Mouse (Mus musculus) neural tube, embryonic 11.5 days (tissue): ENCODE results near the gene Inppl1. TPM values are rescaled to one million over a fixed set of nuclear protein-coding genes. Genes with fewer than 3 reads are reported as not detected.
A peak's percentile ranks its signal among the peaks of the same experiment; 100 is the strongest.

Experiments used
- ATAC-seq: fragments of 200-750 bp; cut with Nextera tagmentation; 2 replicates; pipeline ENCODE4 v1.8.0; 2017; ENCODE audit warnings: moderate number of reproducible peaks, mild to moderate bottlenecking, moderate TSS enrichment, moderate library complexity; ENCODE audit not compliant: insufficient read depth, low FRiP score, low TSS enrichment
- DNase-seq: peaks from one replicate; pipeline ENCODE4 v3.0.0-alpha.2; 2015; ENCODE audit warnings: low spot score
- H3K27ac ChIP-seq: fragments of 300-500 bp; sonication (generic); 2 replicates; pipeline ENCODE4 v1.5.1; 2014; ENCODE audit warnings: low read depth, mild to moderate bottlenecking, low read length
- H3K27me3 ChIP-seq: fragments of 300-500 bp; sonication (generic); 2 replicates; pipeline ENCODE4 v1.6.1; 2014; ENCODE audit warnings: mild to moderate bottlenecking, low read length, mixed read lengths; ENCODE audit not compliant: control insufficient read depth, insufficient read depth
- H3K36me3 ChIP-seq: fragments of 300-500 bp; sonication (generic); 2 replicates; pipeline ENCODE4 v1.6.1; 2014; ENCODE audit warnings: mild to moderate bottlenecking, low read length, moderate library complexity, mixed read lengths; ENCODE audit not compliant: control insufficient read depth, insufficient read depth
- H3K4me1 ChIP-seq: fragments of 300-500 bp; sonication (generic); 2 replicates; pipeline ENCODE4 v1.6.1; 2014; ENCODE audit warnings: low read length, mixed read lengths; ENCODE audit not compliant: control insufficient read depth, insufficient read depth
- H3K4me2 ChIP-seq: fragments of 300-500 bp; sonication (generic); 2 replicates; pipeline ENCODE4 v1.6.1; 2014; ENCODE audit warnings: low read depth, mild to moderate bottlenecking, moderate library complexity
- H3K4me3 ChIP-seq: fragments of 300-500 bp; sonication (generic); 2 replicates; pipeline ENCODE4 v1.5.1; 2014; ENCODE audit warnings: low read depth, low read length
- H3K9ac ChIP-seq: fragments of 300-500 bp; sonication (generic); 2 replicates; pipeline ENCODE4 v1.6.1; 2014; ENCODE audit warnings: mild to moderate bottlenecking, low read length
- H3K9me3 ChIP-seq: fragments of 300-500 bp; sonication (generic); 2 replicates; pipeline ENCODE4 v1.6.1; 2016; ENCODE audit warnings: low read length; ENCODE audit not compliant: control insufficient read depth
- WGBS: fragments of 180-500 bp; shearing (Covaris S2); extraction: QIAGEN DNeasy Blood & Tissue Kit; methylation state at CpG from one replicate; pipeline ENCODE4 v1.1.7; 2014; 5-methylcytosine and 5-hydroxymethylcytosine counted together
- polyA plus RNA-seq: library from polyadenylated mRNA; unstranded; fragments of >200 nt; fragmentation: Nextera tagmentation; extraction: Ambion mirVana; gene quantifications from 2 replicates; pipeline ENCODE4 v1.2.1, GENCODE M21; 2014

Inppl1 gene
- polyA plus RNA-seq, 1 experiment from 2014 or later: 37.7 TPM

DNA sequence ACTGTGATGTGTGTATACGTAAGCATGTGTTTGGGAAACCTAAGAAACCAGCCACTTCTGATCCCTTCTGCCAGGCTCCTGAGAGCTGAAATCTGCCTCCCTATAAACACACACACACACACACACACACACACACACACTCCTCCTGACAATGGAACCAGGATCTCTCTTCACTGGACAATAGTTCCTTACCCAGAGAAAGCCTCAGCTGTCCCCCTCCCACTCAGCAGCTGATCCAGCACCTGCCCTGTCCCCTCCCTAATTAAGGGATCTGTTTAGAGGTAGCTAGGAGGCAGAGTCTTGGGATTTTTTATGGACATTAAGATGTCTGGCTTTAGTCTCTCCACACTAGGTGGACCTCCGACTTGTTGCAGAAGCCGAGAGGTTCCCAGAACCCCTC, 3.1 kb downstream of the Inppl1 start:
- Histone ChIP-seq H3K4me1 (peaks cover 10% of the 10 kb centered on the region; the same call in 1 of the 2 replicates), H3K9ac (no peak overlapping the region), H3K4me3 (no peak overlapping the region), H3K27me3 (no peaks in the 10 kb centered on the region), H3K27ac (no peak overlapping the region), H3K9me3 (no peaks in the 10 kb centered on the region), H3K36me3 (peaks cover 22% of the 10 kb centered on the region), H3K4me2 (peak overlapping the region; percentile 1; the same call in 1 of the 2 replicates)
- DNase-seq: no peak
- WGBS: 76% methylated on average over 3 of the region's 3 CpGs
- no peak for ATAC-seq

DNA sequence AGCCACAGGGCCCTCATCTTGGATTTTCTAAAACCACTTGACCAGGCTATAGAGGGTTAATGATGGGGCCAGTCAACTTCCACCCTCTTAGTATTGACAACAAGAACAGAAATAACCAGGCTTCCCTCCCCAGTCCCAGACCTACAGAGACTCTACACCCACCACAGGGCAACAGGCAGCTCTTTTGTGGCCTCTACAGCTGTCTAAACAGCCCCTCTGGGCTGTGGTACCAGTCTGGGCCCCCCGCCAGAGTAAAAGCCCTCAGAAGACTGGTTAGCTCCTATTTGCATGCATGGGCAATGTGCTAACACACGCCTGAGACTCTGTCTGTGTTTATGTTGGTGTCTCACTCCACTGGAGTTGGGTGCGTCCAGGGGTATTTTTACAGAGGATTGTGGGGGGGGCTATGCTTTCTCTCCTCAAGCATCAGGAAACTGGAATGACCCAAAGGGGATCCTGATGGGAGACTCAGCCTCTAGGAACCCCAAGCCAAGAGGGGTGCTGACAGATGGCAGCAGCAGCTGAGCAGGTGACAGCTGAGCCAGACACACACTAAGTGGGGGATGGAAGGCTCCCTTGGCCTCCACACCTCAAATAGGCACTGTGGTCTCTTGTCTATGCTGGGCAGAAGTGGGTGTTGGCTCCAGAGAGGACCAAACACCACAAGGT, 4.0 kb downstream of the Inppl1 start:
- H3K4me3 ChIP-seq: no peak overlapping the region
- no peak for ATAC-seq
- peaks cover 25% of the 10 kb centered on the region for H3K36me3 ChIP-seq
- H3K4me2 ChIP-seq: peak overlapping the region; percentile 1; the same call in 1 of the 2 replicates
- WGBS: 61% methylated on average over 3 of the region's 3 CpGs
- no peak for DNase-seq
- no peak overlapping the region for H3K27ac ChIP-seq
- H3K9ac ChIP-seq: no peak overlapping the region
- H3K4me1 ChIP-seq: peaks cover 10% of the 10 kb centered on the region; the same call in 1 of the 2 replicates
- no peaks in the 10 kb centered on the region for H3K27me3 ChIP-seq
- no peaks in the 10 kb centered on the region for H3K9me3 ChIP-seq

DNA sequence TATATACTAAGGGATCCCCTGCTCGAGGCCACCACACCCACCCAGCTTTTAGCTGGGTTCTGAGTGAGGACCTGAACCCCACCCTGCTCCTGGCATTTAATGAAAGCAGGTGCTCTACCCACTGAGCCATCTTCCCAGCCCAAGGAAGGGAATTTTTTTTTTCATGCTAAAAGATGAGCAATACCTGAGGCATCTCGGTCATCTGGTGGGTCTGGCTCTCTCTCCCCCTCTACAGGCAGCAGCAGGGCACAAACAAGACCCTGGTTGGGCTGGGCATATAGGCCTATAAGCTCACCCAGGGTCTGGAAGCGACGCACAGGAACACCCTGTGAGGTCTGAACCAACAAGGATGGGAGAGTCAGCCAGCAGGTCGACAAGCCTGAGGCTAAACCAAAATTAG, 4.7 kb downstream of the Inppl1 start:
- Histone ChIP-seq H3K27ac (no peak overlapping the region), H3K9me3 (no peaks in the 10 kb centered on the region), H3K4me2 (no peak overlapping the region), H3K4me3 (no peak overlapping the region), H3K36me3 (peaks cover 28% of the 10 kb centered on the region), H3K9ac (no peak overlapping the region), H3K4me1 (peaks cover 10% of the 10 kb centered on the region; the same call in 1 of the 2 replicates), H3K27me3 (no peaks in the 10 kb centered on the region)
- 78% methylated on average over 5 of the region's 5 CpGs for WGBS
- ATAC-seq (no peak), DNase-seq (no peak)

DNA sequence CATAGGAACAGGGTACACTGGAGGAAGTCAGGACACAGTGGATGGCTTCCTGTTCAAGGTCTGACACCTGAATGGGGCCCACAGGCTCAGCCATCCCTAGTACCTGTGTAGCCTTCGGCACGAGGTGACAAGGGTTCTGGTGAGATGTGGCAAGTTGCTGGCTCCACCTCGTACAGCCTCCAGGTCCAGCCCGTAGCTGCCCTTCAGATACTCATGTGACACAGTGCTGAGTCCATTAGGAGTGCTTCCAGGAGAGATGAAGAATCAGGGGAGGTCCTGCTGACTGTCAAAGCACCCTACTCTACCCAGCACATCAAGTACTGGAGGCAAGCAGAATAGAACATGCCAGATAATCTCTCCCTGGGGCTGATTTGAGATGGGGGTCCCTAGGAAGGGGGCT, 5.7 kb downstream of the Inppl1 start:
- peaks cover 30% of the 10 kb centered on the region for H3K36me3 ChIP-seq
- H3K4me1 ChIP-seq: peaks cover 10% of the 10 kb centered on the region; the same call in 1 of the 2 replicates
- no peak overlapping the region for H3K4me2 ChIP-seq
- no peak overlapping the region for H3K27ac ChIP-seq
- no peaks in the 10 kb centered on the region for H3K9me3 ChIP-seq
- no peak overlapping the region for H3K9ac ChIP-seq
- DNase-seq (no peak), ATAC-seq (no peak)
- no peaks in the 10 kb centered on the region for H3K27me3 ChIP-seq
- WGBS: 92% methylated on average over 4 of the region's 4 CpGs
- H3K4me3 ChIP-seq: no peak overlapping the region

DNA sequence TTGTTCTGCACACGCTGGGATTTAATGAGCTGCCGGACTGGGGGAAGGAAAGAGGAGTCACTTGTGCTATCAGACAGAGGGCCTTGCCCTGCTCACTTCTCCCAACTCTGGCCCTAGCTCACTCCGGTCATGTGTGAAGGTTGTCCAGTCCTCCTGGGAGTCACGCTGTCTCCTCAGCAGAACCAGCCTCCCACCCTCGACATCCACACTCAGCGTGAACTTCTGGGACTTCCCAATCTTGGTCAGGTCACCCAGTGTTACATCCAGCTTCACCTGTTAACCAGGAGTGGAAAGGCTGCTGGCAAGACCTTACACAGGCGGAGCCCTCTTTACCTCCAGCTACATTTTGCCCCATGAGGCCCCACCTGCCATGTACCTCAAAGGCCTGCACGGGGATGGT, 6.6 kb downstream of the Inppl1 start:
- no peak for DNase-seq
- ATAC-seq: no peak
- H3K4me3 ChIP-seq: no peak overlapping the region
- WGBS: 96% methylated on average over 8 of the region's 8 CpGs
- no peak overlapping the region for H3K4me2 ChIP-seq
- peaks cover 10% of the 10 kb centered on the region; the same call in 1 of the 2 replicates for H3K4me1 ChIP-seq
- H3K27ac ChIP-seq: no peak overlapping the region
- H3K27me3 ChIP-seq: no peaks in the 10 kb centered on the region
- no peaks in the 10 kb centered on the region for H3K9me3 ChIP-seq
- peaks cover 33% of the 10 kb centered on the region for H3K36me3 ChIP-seq
- no peak overlapping the region for H3K9ac ChIP-seq

DNA sequence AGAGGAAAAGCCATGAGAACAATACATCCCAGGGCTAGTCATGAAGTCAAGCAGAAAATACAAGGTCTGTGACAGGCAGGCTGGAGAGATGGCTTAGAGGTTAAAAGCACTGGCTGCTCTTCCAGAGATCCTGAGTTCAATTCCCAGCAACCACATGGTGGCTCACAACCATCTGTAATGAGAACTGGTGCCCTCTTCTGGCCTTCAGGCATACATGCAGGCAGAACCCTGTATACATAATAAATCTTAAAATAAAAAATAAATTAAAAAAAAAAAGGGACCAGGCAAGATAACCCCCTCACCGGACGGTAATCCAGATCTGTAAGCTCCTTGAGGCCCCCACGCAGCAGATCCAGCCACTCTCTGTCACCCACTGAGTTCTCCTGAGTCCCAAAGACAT, 7.7 kb downstream of the Inppl1 start:
- Histone ChIP-seq H3K27me3 (no peaks in the 10 kb centered on the region), H3K27ac (no peak overlapping the region), H3K9ac (no peak overlapping the region), H3K4me1 (peaks cover 6% of the 10 kb centered on the region; the same call in 1 of the 2 replicates), H3K4me2 (no peak overlapping the region), H3K4me3 (no peak overlapping the region), H3K36me3 (peaks cover 37% of the 10 kb centered on the region), H3K9me3 (no peaks in the 10 kb centered on the region)
- DNase-seq (no peak), ATAC-seq (no peak)
- 97% methylated on average over 3 of the region's 3 CpGs for WGBS

DNA sequence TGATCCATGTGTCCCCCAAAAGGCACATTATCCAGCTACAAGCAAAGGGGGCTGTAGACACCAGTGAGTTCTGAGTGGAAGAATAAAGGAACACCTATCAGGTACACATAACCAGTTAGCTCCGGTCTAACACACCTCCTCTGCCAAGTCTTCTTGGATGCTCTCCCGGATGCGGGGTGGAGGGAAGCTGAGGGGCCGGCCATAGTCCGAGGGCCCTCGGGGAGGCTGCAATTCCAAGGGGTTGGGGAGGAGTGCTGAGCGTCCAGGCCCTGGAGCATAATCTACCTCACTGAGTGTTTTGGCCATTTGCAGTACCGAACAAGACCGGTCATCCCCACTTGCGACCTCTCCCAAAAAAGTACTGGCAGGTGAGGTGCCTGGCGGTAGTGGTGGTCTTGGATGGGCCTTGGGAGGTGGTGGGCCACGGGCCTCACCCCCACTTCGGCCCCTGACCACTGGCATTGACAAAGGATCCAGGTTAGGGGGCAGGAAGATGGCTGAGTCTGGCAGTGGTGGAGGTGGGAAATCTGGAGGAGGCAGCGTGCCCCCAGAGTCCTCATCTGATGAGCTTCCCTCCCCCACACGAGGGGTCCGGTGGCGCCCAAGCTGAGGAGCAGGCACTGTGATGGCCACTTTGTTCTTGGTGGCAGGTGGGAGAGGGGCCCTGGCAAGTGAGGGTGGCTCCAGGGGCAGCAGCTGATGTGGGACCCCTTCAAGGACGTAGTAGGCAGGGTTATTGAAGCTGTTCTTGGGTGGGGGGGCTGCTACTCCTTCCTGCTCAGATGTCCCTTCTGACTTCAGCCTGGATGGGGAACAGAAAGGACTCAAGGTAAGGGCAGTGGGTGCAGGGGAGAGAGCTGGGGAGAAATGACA, 14.0 kb downstream of the Inppl1 start:
- H3K4me3 ChIP-seq: no peak overlapping the region
- no peak overlapping the region for H3K9ac ChIP-seq
- DNase-seq: no peak
- H3K4me2 ChIP-seq: no peak overlapping the region
- no peaks in the 10 kb centered on the region for H3K9me3 ChIP-seq
- peaks cover 38% of the 10 kb centered on the region for H3K27me3 ChIP-seq
- peaks cover 12% of the 10 kb centered on the region for H3K4me1 ChIP-seq
- no peak for ATAC-seq
- peaks cover 16% of the 10 kb centered on the region for H3K36me3 ChIP-seq
- H3K27ac ChIP-seq: no peak overlapping the region
- 88% methylated on average over 18 of the region's 18 CpGs for WGBS

DNA sequence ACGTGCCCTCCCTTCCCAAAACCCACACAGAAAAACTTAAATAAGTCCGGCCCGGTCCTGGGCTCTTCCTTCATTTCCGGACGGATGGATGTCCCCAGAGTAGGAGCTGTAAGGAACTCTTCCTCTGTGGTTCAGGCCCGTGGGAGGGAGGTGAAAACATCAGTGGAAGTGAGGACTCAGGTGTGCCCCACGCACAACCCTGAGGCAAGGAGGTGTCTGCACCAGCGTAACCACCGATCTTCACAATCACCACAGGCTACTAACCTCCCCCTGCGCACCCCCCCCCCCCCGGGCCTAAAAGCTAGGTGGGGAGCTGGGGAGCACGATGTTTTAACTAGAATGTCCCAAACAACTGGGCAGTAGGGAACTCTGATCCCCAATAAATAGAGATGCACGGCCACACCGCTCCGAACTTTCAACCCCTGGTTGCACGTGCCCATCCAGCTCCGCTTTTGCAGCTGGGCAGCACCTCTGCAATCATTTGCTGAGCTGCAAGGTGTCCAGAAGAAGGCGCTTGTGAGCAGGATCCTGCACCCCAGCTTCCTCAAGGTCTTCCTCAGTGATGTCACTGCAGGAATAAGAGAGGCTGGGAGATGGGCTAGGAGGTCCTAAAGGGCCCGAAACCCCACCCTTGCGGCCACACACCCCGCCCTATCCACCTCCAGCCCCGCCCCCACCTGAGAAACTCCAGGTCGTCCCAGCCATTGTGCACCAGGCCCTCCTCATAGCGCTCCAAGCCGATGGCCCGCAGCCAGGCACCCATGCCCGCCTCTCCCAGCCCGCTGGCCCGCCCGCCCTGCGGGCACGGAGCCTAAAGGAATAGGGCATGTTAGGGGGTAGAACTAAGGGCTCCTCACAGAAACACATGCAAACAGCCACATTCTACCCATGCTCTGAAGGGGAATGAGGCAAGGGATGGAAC, 14.9 kb downstream of the Inppl1 start:
- H3K9me3 ChIP-seq: no peaks in the 10 kb centered on the region
- no peak overlapping the region for H3K9ac ChIP-seq
- H3K36me3 ChIP-seq: peaks cover 14% of the 10 kb centered on the region
- WGBS: 27% methylated on average over 32 of the region's 32 CpGs
- no peak overlapping the region for H3K27ac ChIP-seq
- no peak overlapping the region for H3K4me2 ChIP-seq
- H3K4me3 ChIP-seq: no peak overlapping the region; the same call in 1 of the 2 replicates
- 0 out of 2 replicates have a peak, but pooled peaks have one; percentile 17 for ATAC-seq
- no peak for DNase-seq
- H3K4me1 ChIP-seq: peaks cover 16% of the 10 kb centered on the region
- H3K27me3 ChIP-seq: peaks cover 47% of the 10 kb centered on the region
